Mouse (Mus musculus) limb, embryonic 13.5 days (tissue): Measurements from ENCODE around the gene Ajm1. TPM values are rescaled to one million over a fixed set of nuclear protein-coding genes. Genes with fewer than 3 reads are reported as not detected.
"Not testable (repeated sequence)": the region's sequence is repeated elsewhere in the genome, so short reads cannot be mapped to it uniquely, and the experiment has no call there.

Experiments used
- ATAC-seq: fragments of 200-750 bp; cut with Nextera tagmentation; 2 replicates; pipeline ENCODE4 v1.8.0; 2017; ENCODE audit warnings: low read depth, moderate number of reproducible peaks, moderate TSS enrichment; ENCODE audit not compliant: low FRiP score
- H3K27ac ChIP-seq: fragments of 300-500 bp; sonication (generic); 2 replicates; pipeline ENCODE4 v1.5.1; 2015; ENCODE audit warnings: inconsistent platforms, mild to moderate bottlenecking, moderate library complexity
- H3K27me3 ChIP-seq: fragments of 300-500 bp; sonication (generic); 2 replicates; pipeline ENCODE4 v1.6.1; 2015; ENCODE audit warnings: mild to moderate bottlenecking, inconsistent platforms
- H3K36me3 ChIP-seq: fragments of 300-500 bp; sonication (generic); 2 replicates; pipeline ENCODE4 v1.6.1; 2015; ENCODE audit warnings: inconsistent platforms, mild to moderate bottlenecking, moderate library complexity
- H3K4me1 ChIP-seq: fragments of 300-500 bp; sonication (generic); 2 replicates; pipeline ENCODE4 v1.6.1; 2015; ENCODE audit warnings: inconsistent platforms
- H3K4me2 ChIP-seq: fragments of 300-500 bp; sonication (generic); replicated peaks from 2 replicates; pipeline ENCODE4 v1.6.1; 2015; ENCODE audit warnings: inconsistent platforms, mild to moderate bottlenecking, moderate library complexity
- H3K4me3 ChIP-seq: fragments of 300-500 bp; sonication (generic); 2 replicates; pipeline ENCODE4 v1.5.1; 2015; ENCODE audit warnings: moderate library complexity, mild to moderate bottlenecking, inconsistent platforms
- H3K9ac ChIP-seq: fragments of 300-500 bp; sonication (generic); 2 replicates; pipeline ENCODE4 v1.6.1; 2015; ENCODE audit warnings: mild to moderate bottlenecking, inconsistent platforms
- H3K9me3 ChIP-seq: fragments of 300-500 bp; sonication (generic); 2 replicates; pipeline ENCODE4 v1.6.1; 2016; ENCODE audit warnings: inconsistent platforms
- WGBS: fragments of 180-500 bp; shearing (Covaris S2); methylation state at CpG from one replicate; pipeline ENCODE4 v1.1.7; 2015; 5-methylcytosine and 5-hydroxymethylcytosine counted together
- polyA plus RNA-seq: library from polyadenylated mRNA; unstranded; fragments of >200 nt; fragmentation: Nextera tagmentation; extraction: Ambion mirVana; gene quantifications from 2 replicates; pipeline ENCODE4 v1.2.1, GENCODE M21; 2015

Gene Ajm1
- polyA plus RNA-seq, 1 experiment from 2014 or later: 0.85 TPM

- ATAC-seq: peak; percentile 97
- Histone ChIP-seq H3K27ac (peak within 1 kb of the TSS; percentile 69), H3K27me3 (no peaks in the 10 kb centered on the region), H3K36me3 (peaks cover 26% of the 10 kb centered on the region), H3K4me2 (peak within 1 kb of the TSS; percentile 93), H3K4me3 (peak within 1 kb of the TSS; percentile 97), H3K9ac (peak within 1 kb of the TSS; percentile 96), H3K4me1 (peaks cover 22% of the 10 kb centered on the region), H3K9me3 (no peaks in the 10 kb centered on the region)
- under 1% methylated on average over 61 of the region's 61 CpGs for WGBS
Measured at GRCm38 (mm10) chr2:25557221-25557963, 24.2 kb downstream of the Ajm1 start, which contains the start of gene Edf1. Gene Edf1 (plus strand): TSS chr2:25557847.

GRCm38 (mm10) chr2:25556296-25556695, 25.3 kb downstream of the Ajm1 start:
- Histone ChIP-seq H3K9ac (no peak overlapping the region), H3K27ac (no peak overlapping the region), H3K4me1 (peaks cover 22% of the 10 kb centered on the region), H3K27me3 (no peaks in the 10 kb centered on the region), H3K4me3 (no peak overlapping the region), H3K4me2 (no peak overlapping the region), H3K9me3 (no peaks in the 10 kb centered on the region), H3K36me3 (peaks cover 15% of the 10 kb centered on the region)
- WGBS: 42% methylated on average over 1 of the region's 1 CpGs
- ATAC-seq: no peak

DNA sequence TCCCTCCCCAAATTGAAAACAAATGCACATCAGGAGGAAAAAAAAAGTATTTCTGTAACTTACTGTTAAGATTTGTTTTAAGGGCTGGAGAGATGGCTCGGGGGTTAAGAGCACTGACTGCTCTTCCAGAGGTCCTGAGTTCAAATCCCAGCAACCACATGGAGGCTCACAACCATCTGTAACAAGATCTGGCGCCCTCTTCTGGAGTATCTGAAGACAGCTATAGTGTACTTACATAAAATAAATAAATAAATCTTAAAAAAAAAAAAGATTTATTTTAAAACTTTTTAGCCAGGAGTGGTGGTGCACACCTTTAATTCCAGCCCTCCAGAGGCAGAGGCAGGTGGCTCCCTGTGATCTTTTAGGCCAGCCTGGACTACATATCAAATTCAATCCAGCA, 26.1 kb downstream of the Ajm1 start:
- not testable (repeated sequence) for H3K4me3 ChIP-seq, ATAC-seq, H3K27ac ChIP-seq, H3K36me3 ChIP-seq, H3K4me2 ChIP-seq, H3K9me3 ChIP-seq, H3K27me3 ChIP-seq, H3K9ac ChIP-seq
- peaks cover 22% of the 10 kb centered on the region for H3K4me1 ChIP-seq
- WGBS: 42% methylated on average over 2 of the region's 2 CpGs

GRCm38 (mm10) chr2:25553171-25553786, 28.3 kb downstream of the Ajm1 start:
- H3K4me1 ChIP-seq, H3K9me3 ChIP-seq, ATAC-seq, H3K9ac ChIP-seq, H3K36me3 ChIP-seq, H3K27ac ChIP-seq, H3K27me3 ChIP-seq, H3K4me2 ChIP-seq, H3K4me3 ChIP-seq: not testable (repeated sequence)
- 82% methylated on average over 4 of the region's 4 CpGs for WGBS

- Histone ChIP-seq H3K36me3 (no peaks in the 10 kb centered on the region), H3K4me2 (no peak overlapping the region), H3K9me3 (no peaks in the 10 kb centered on the region), H3K4me3 (no peak overlapping the region), H3K27ac (no peak overlapping the region), H3K27me3 (no peaks in the 10 kb centered on the region), H3K4me1 (peaks cover 4% of the 10 kb centered on the region; the same call in 1 of the 2 replicates), H3K9ac (no peak overlapping the region)
- 32% methylated on average over 5 of the region's 5 CpGs for WGBS
- ATAC-seq: no peak
Measured at GRCm38 (mm10) chr2:25551186-25551585, 30.4 kb downstream of the Ajm1 start.

- WGBS: 58% methylated on average over 9 of the region's 9 CpGs
- no peaks in the 10 kb centered on the region for H3K27me3 ChIP-seq
- H3K9me3 ChIP-seq: no peaks in the 10 kb centered on the region
- H3K36me3 ChIP-seq: no peaks in the 10 kb centered on the region
- H3K4me3 ChIP-seq: no peak overlapping the region
- H3K4me1 ChIP-seq: peaks cover 17% of the 10 kb centered on the region
- ATAC-seq: no peak
- peak overlapping the region; percentile 25; the same call in 1 of the 2 replicates for H3K9ac ChIP-seq
- no peak overlapping the region for H3K27ac ChIP-seq
- no peak overlapping the region for H3K4me2 ChIP-seq
Measured at GRCm38 (mm10) chr2:25549021-25549991, 32.3 kb downstream of the Ajm1 start.

DNA sequence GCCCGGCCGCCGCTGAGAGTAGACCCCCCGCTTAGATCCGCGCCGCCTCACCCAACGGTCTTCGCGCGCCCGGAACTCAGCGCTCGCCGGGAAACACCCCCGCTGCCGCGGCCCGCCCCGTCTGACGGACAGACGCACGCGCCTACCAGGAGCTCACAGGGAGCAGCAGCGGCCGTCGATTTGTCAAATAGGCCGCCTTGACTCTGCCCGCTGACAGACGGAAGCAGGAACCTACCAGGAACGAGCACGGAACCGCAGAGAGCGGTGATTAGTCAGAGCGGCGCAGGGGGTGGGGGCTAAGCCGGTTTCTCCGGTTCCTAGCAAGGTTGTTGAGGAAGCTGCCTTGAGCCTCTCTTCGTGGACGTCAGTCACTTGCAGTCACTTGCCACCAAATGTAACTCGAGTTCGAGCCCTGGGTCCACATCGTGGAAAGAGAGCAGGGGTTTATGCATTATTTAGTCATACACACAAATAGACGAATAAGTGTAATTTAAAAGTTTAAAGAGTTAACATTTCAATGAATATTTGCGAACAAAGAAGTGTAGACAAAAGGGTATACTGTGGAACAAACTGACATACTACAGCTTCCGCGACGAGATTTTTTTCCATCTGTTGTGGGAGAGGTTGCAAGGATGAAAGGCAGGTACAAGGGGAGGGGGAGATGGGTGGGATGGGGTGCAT, 34.6 kb downstream of the Ajm1 start, which contains the start of gene Traf2:
Gene Traf2, minus strand, starts transcription at position 130 of the 681 bp plus-strand sequence.
- H3K4me2 ChIP-seq: peak within 1 kb of the TSS; percentile 85
- peak within 1 kb of the TSS; percentile 65; the same call in 1 of the 2 replicates for H3K27ac ChIP-seq
- no peaks in the 10 kb centered on the region for H3K27me3 ChIP-seq
- WGBS: 3% methylated on average over 48 of the region's 48 CpGs
- peaks cover 17% of the 10 kb centered on the region for H3K4me1 ChIP-seq
- peak within 1 kb of the TSS; percentile 89 for H3K9ac ChIP-seq
- H3K9me3 ChIP-seq: no peaks in the 10 kb centered on the region
- H3K36me3 ChIP-seq: no peaks in the 10 kb centered on the region
- peak; percentile 99 for ATAC-seq
- H3K4me3 ChIP-seq: peak within 1 kb of the TSS; percentile 75

GRCm38 (mm10) chr2:25545996-25546810, 35.4 kb downstream of the Ajm1 start:
- Histone ChIP-seq H3K4me1 (peaks cover 21% of the 10 kb centered on the region), H3K9ac (peak overlapping the region; percentile 89), H3K27ac (peak overlapping the region; percentile 65; the same call in 1 of the 2 replicates), H3K27me3 (no peaks in the 10 kb centered on the region), H3K9me3 (no peaks in the 10 kb centered on the region), H3K4me2 (peak overlapping the region; percentile 85), H3K36me3 (no peaks in the 10 kb centered on the region), H3K4me3 (peak overlapping the region; percentile 75)
- WGBS: 8% methylated on average over 38 of the region's 43 CpGs
- peak; percentile 75 for ATAC-seq

- Histone ChIP-seq H3K9me3 (no peaks in the 10 kb centered on the region), H3K27me3 (no peaks in the 10 kb centered on the region), H3K4me1 (peaks cover 17% of the 10 kb centered on the region), H3K36me3 (peaks cover 18% of the 10 kb centered on the region), H3K9ac (no peak overlapping the region), H3K27ac (no peak overlapping the region), H3K4me3 (no peak overlapping the region), H3K4me2 (no peak overlapping the region)
- ATAC-seq: no peak
- 75% methylated on average over 10 of the region's 10 CpGs for WGBS
Measured at GRCm38 (mm10) chr2:25541644-25542367, 39.8 kb downstream of the Ajm1 start.

DNA sequence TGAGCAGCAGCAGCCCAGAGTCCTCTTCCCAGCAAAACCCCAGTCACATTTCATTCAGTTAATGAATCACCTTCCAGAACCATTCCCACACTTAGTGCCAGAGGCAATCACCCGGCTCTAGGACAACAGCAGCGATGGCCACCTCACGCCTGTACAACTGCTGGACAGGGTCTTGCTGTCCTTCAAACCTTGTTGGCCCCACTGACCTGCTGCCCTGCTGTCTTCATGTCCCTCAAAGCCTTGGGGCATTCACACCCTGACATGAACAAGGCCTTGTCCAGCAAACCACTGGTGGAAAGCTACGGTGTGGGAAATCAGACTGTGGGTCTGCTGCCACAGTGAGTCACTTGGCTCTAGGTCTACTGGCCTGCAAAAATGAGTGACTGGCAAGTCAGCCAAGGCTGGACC, 41.0 kb downstream of the Ajm1 start:
- Histone ChIP-seq H3K4me2 (no peak overlapping the region), H3K4me3 (no peak overlapping the region), H3K9me3 (no peaks in the 10 kb centered on the region), H3K9ac (no peak overlapping the region), H3K36me3 (peaks cover 31% of the 10 kb centered on the region), H3K4me1 (peaks cover 11% of the 10 kb centered on the region), H3K27ac (no peak overlapping the region), H3K27me3 (no peaks in the 10 kb centered on the region)
- no peak for ATAC-seq
- WGBS: 94% methylated on average over 4 of the region's 4 CpGs
